Mouse (Mus musculus): ENCODE data around the gene Dnah5. TPM values are rescaled to one million over a fixed set of nuclear protein-coding genes. Genes with fewer than 3 reads are reported as not detected.
A peak's percentile ranks its signal among the peaks of the same experiment; 100 is the strongest.
"Not testable (repeated sequence)": the region's sequence is repeated elsewhere in the genome, so short reads cannot be mapped to it uniquely, and the experiment has no call there.

Dnah5 gene
- polyA plus RNA-seq, 1 experiment from 2014 or later: 0.05 TPM

- Histone ChIP-seq H3K9ac (no peak overlapping the region), H3K27ac (no peak overlapping the region), H3K4me1 (no peaks in the 10 kb centered on the region), H3K9me3 (replicated peaks) (no peaks in the 10 kb centered on the region), H3K4me2 (no peak overlapping the region), H3K36me3 (no peaks in the 10 kb centered on the region), H3K27me3 (no peaks in the 10 kb centered on the region), H3K4me3 (replicated peaks) (no peak overlapping the region)
- ATAC-seq (replicated peaks; ENCODE audit: low FRiP score): no peak
- WGBS: 70% methylated on average over 1 of the region's 1 CpGs
Measured at GRCm38 (mm10) chr15:28398472-28398871, 194.9 kb downstream of the Dnah5 start.

GRCm38 (mm10) chr15:28399258-28399657 lies 195.7 kb downstream of the Dnah5 start:
- Histone ChIP-seq H3K36me3 (no peaks in the 10 kb centered on the region), H3K4me3 (replicated peaks) (no peak overlapping the region), H3K4me2 (no peak overlapping the region), H3K4me1 (no peaks in the 10 kb centered on the region), H3K9ac (no peak overlapping the region), H3K27ac (no peak overlapping the region), H3K27me3 (no peaks in the 10 kb centered on the region), H3K9me3 (replicated peaks) (no peaks in the 10 kb centered on the region)
- WGBS: 57% methylated on average over 8 of the region's 8 CpGs
- ATAC-seq (replicated peaks; ENCODE audit: low FRiP score): no peak

GRCm38 (mm10) chr15:28404630-28405029 lies 201.1 kb downstream of the Dnah5 start:
- Histone ChIP-seq H3K27me3 (no peaks in the 10 kb centered on the region), H3K9me3 (replicated peaks) (no peaks in the 10 kb centered on the region), H3K36me3 (no peaks in the 10 kb centered on the region), H3K4me3 (replicated peaks) (no peak overlapping the region), H3K4me1 (no peaks in the 10 kb centered on the region), H3K27ac (no peak overlapping the region), H3K9ac (no peak overlapping the region), H3K4me2 (no peak overlapping the region)
- no peak for ATAC-seq (replicated peaks; ENCODE audit: low FRiP score)
- WGBS: 76% methylated on average over 3 of the region's 3 CpGs

- no peaks in the 10 kb centered on the region for H3K4me1 ChIP-seq
- no peak overlapping the region for H3K27ac ChIP-seq
- H3K4me2 ChIP-seq: no peak overlapping the region
- no peak overlapping the region for H3K9ac ChIP-seq
- H3K9me3 ChIP-seq (replicated peaks): no peaks in the 10 kb centered on the region
- no peaks in the 10 kb centered on the region for H3K36me3 ChIP-seq
- no peak for ATAC-seq (replicated peaks; ENCODE audit: low FRiP score)
- 64% methylated on average over 2 of the region's 2 CpGs for WGBS
- H3K4me3 ChIP-seq (replicated peaks): no peak overlapping the region
- no peaks in the 10 kb centered on the region for H3K27me3 ChIP-seq
Measured at GRCm38 (mm10) chr15:28405136-28405535, 201.6 kb downstream of the Dnah5 start.

GRCm38 (mm10) chr15:28439702-28440101 lies 236.2 kb downstream of the Dnah5 start:
- Histone ChIP-seq H3K4me3 (replicated peaks) (no peak overlapping the region), H3K4me2 (no peak overlapping the region), H3K27me3 (no peaks in the 10 kb centered on the region), H3K9me3 (replicated peaks) (no peaks in the 10 kb centered on the region), H3K27ac (no peak overlapping the region), H3K9ac (no peak overlapping the region), H3K36me3 (no peaks in the 10 kb centered on the region), H3K4me1 (no peaks in the 10 kb centered on the region)
- WGBS: 82% methylated on average over 4 of the region's 4 CpGs
- ATAC-seq (replicated peaks; ENCODE audit: low FRiP score): no peak

- Histone ChIP-seq H3K9me3 (replicated peaks) (no peaks in the 10 kb centered on the region), H3K27ac (no peak overlapping the region), H3K4me3 (replicated peaks) (no peak overlapping the region), H3K27me3 (no peaks in the 10 kb centered on the region), H3K4me2 (no peak overlapping the region), H3K36me3 (no peaks in the 10 kb centered on the region), H3K9ac (no peak overlapping the region), H3K4me1 (no peaks in the 10 kb centered on the region)
- WGBS: 97% methylated on average over 4 of the region's 4 CpGs
- no peak for ATAC-seq (replicated peaks; ENCODE audit: low FRiP score)
Measured at GRCm38 (mm10) chr15:28444494-28444893, 240.9 kb downstream of the Dnah5 start.

GRCm38 (mm10) chr15:28461091-28461778 lies 257.7 kb downstream of the Dnah5 start:
- H3K9ac ChIP-seq; ATAC-seq (replicated peaks; ENCODE audit: low FRiP score); H3K27me3 ChIP-seq; H3K36me3 ChIP-seq; H3K4me1 ChIP-seq; H3K4me3 ChIP-seq (replicated peaks); H3K9me3 ChIP-seq (replicated peaks); H3K4me2 ChIP-seq; H3K27ac ChIP-seq: not testable (repeated sequence)
- 88% methylated on average over 2 of the region's 2 CpGs for WGBS

- Histone ChIP-seq H3K27ac (no peak overlapping the region), H3K4me3 (replicated peaks) (no peak overlapping the region), H3K9me3 (replicated peaks) (no peaks in the 10 kb centered on the region), H3K9ac (no peak overlapping the region), H3K36me3 (no peaks in the 10 kb centered on the region), H3K27me3 (no peaks in the 10 kb centered on the region), H3K4me2 (no peak overlapping the region), H3K4me1 (no peaks in the 10 kb centered on the region)
- ATAC-seq (replicated peaks; ENCODE audit: low FRiP score): no peak
- WGBS: 91% methylated on average over 3 of the region's 3 CpGs
Measured at GRCm38 (mm10) chr15:28466591-28467247, 263.2 kb downstream of the Dnah5 start.

- Histone ChIP-seq H3K4me2 (no peak overlapping the region), H3K9ac (no peak overlapping the region), H3K27me3 (no peaks in the 10 kb centered on the region), H3K9me3 (replicated peaks) (no peaks in the 10 kb centered on the region), H3K27ac (0 out of 2 replicates have a peak overlapping the region, but pooled peaks have one; percentile 14), H3K4me3 (replicated peaks) (no peak overlapping the region), H3K4me1 (no peaks in the 10 kb centered on the region), H3K36me3 (no peaks in the 10 kb centered on the region)
- 32% methylated on average over 6 of the region's 6 CpGs for WGBS
- ATAC-seq (replicated peaks; ENCODE audit: low FRiP score): peak; percentile 89
Measured at GRCm38 (mm10) chr15:28473749-28474390, 270.3 kb downstream of the Dnah5 start.

GRCm38 (mm10) chr15:28502820-28503219 lies 299.3 kb downstream of the Dnah5 start:
- H3K27ac ChIP-seq: no peak overlapping the region
- no peak overlapping the region for H3K9ac ChIP-seq
- no peak overlapping the region for H3K4me3 ChIP-seq (replicated peaks)
- 57% methylated on average over 4 of the region's 4 CpGs for WGBS
- no peaks in the 10 kb centered on the region for H3K9me3 ChIP-seq (replicated peaks)
- H3K4me1 ChIP-seq: no peaks in the 10 kb centered on the region
- H3K36me3 ChIP-seq: no peaks in the 10 kb centered on the region
- no peak overlapping the region for H3K4me2 ChIP-seq
- no peaks in the 10 kb centered on the region for H3K27me3 ChIP-seq
- no peak for ATAC-seq (replicated peaks; ENCODE audit: low FRiP score)

GRCm38 (mm10) chr15:28515176-28515575 lies 311.6 kb downstream of the Dnah5 start:
- H3K9ac ChIP-seq: no peak overlapping the region
- no peak overlapping the region for H3K4me3 ChIP-seq (replicated peaks)
- no peak overlapping the region for H3K4me2 ChIP-seq
- no peaks in the 10 kb centered on the region for H3K36me3 ChIP-seq
- no peaks in the 10 kb centered on the region for H3K27me3 ChIP-seq
- ATAC-seq (replicated peaks; ENCODE audit: low FRiP score): no peak
- 50% methylated on average over 4 of the region's 4 CpGs for WGBS
- no peaks in the 10 kb centered on the region for H3K9me3 ChIP-seq (replicated peaks)
- no peak overlapping the region for H3K27ac ChIP-seq
- H3K4me1 ChIP-seq: no peaks in the 10 kb centered on the region

Measured in kidney, embryonic 15.5 days (tissue).